9 mouse cellular contexts compared by ENCODE assay signal in genomic region chr12:50544855-50545609, GRCm38 (mm10).
A peak's percentile ranks its signal among the peaks of the same experiment; 100 is the strongest.
DNase-seq lines count a peak whose midpoint lies in the region; ATAC-seq and TF ChIP-seq lines count a peak whose summit lies in the region.
"Had no signal": no experiment of that assay in that cellular context is flagged by ENCODE, and none has a peak within 500 bp of the region (broad histone marks: within the 10 kb centered on the region; RNA-seq: fewer than 3 reads in every experiment).

No protein-coding gene starts in this region.

- TF ChIP-seq CTCF in forebrain, postnatal 0 days (IDR thresholded peaks at IDR 0.05; ENCODE audit: low read depth), result no peak
- no peak for TF ChIP-seq CTCF in lung, embryonic 14.5 days (IDR thresholded peaks at IDR 0.05; ENCODE audit: low read depth)

- H3K27ac ChIP-seq in kidney, embryonic 14.5 days (ENCODE audit: low read depth, low read length), result no peak overlapping the region
- H3K27ac ChIP-seq in forebrain, postnatal 0 days (ENCODE audit: low read depth, low read length), result no peak overlapping the region
- peak overlapping the region; percentile 33; the same call in 1 of the 2 replicates for H3K27ac ChIP-seq in lung, embryonic 14.5 days (ENCODE audit: low read depth)

- no peaks in the 10 kb centered on the region for H3K9me3 ChIP-seq in kidney, embryonic 14.5 days (ENCODE audit: control insufficient read depth, low read length)
- H3K9me3 ChIP-seq in forebrain, postnatal 0 days (ENCODE audit: low read length), result no peaks in the 10 kb centered on the region
- no peaks in the 10 kb centered on the region for H3K9me3 ChIP-seq in lung, embryonic 14.5 days (ENCODE audit: low read depth, low read length)

- no peaks in the 10 kb centered on the region for H3K36me3 ChIP-seq in kidney, embryonic 14.5 days (ENCODE audit: control insufficient read depth, insufficient read depth, low read length)
- no peaks in the 10 kb centered on the region for H3K36me3 ChIP-seq in forebrain, postnatal 0 days (ENCODE audit: insufficient read depth)
- no peaks in the 10 kb centered on the region for H3K36me3 ChIP-seq in lung, embryonic 14.5 days (ENCODE audit: insufficient read depth)

- no peaks in the 10 kb centered on the region for H3K27me3 ChIP-seq in kidney, embryonic 14.5 days (ENCODE audit: control insufficient read depth, insufficient read depth, low read length)
- H3K27me3 ChIP-seq in forebrain, postnatal 0 days (ENCODE audit: insufficient read depth, low read length), result no peaks in the 10 kb centered on the region
- H3K27me3 ChIP-seq in lung, embryonic 14.5 days (ENCODE audit: insufficient read depth, low read length), result no peaks in the 10 kb centered on the region

- no peak overlapping the region for H3K9ac ChIP-seq in kidney, embryonic 14.5 days (ENCODE audit: low read depth, low read length)
- H3K9ac ChIP-seq in forebrain, postnatal 0 days, result no peak overlapping the region
- no peak overlapping the region for H3K9ac ChIP-seq in lung, embryonic 14.5 days

- WGBS in kidney, embryonic 14.5 days, result 56% methylated on average over 8 of the region's 8 CpGs
- 15% methylated on average over 8 of the region's 8 CpGs for WGBS in forebrain, postnatal 0 days
- WGBS in lung, embryonic 14.5 days, result 34% methylated on average over 8 of the region's 8 CpGs

- H3K4me1 ChIP-seq in kidney, embryonic 14.5 days (ENCODE audit: control insufficient read depth, insufficient read depth, low read length), result no peaks in the 10 kb centered on the region
- peaks cover 18% of the 10 kb centered on the region for H3K4me1 ChIP-seq in forebrain, postnatal 0 days (ENCODE audit: insufficient read depth)
- H3K4me1 ChIP-seq in lung, embryonic 14.5 days (ENCODE audit: insufficient read depth), result peaks cover 5% of the 10 kb centered on the region; the same call in 1 of the 2 replicates

- peak; percentile 28 for DNase-seq in kidney, adult 11 months
- DNase-seq in adrenal gland, adult 2 months, result peak; percentile 83
- no peak for DNase-seq in forebrain, postnatal 0 days
- peak; percentile 55 for DNase-seq in lung, embryonic 14.5 days
- no peak for DNase-seq in cerebellum, adult 9-10 months
- DNase-seq in frontal cortex, postnatal 10 days (ENCODE audit: low spot score in 2 of 2), result no peak

- H3K4me3 ChIP-seq in kidney, embryonic 14.5 days (ENCODE audit: low read length), result no peak overlapping the region
- H3K4me3 ChIP-seq in forebrain, postnatal 0 days (ENCODE audit: low read depth, low read length), result no peak overlapping the region
- no peak overlapping the region for H3K4me3 ChIP-seq in lung, embryonic 14.5 days (ENCODE audit: low read depth, low read length)
- H3K4me3 ChIP-seq: erythroblast, embryonic 14.5 days had no signal

- H3K4me2 ChIP-seq in kidney, embryonic 14.5 days (replicated peaks; ENCODE audit: low read depth, low read length), result no peak overlapping the region
- no peak overlapping the region for H3K4me2 ChIP-seq in forebrain, postnatal 0 days (ENCODE audit: low read depth)
- no peak overlapping the region for H3K4me2 ChIP-seq in lung, embryonic 14.5 days

- no peak for ATAC-seq in kidney, embryonic 14.5 days (ENCODE audit: low FRiP score, low TSS enrichment)
- ATAC-seq in forebrain, postnatal 0 days, result peak; percentile 40; the same call in 1 of the 2 replicates
- ATAC-seq in lung, embryonic 14.5 days (ENCODE audit: insufficient read depth), result peak; percentile 66; the same call in 1 of the 2 replicates
- ATAC-seq in megakaryocyte, adult 5-6 weeks (ENCODE audit: poor library complexity, severe bottlenecking), result no peak

Comparison
In these comparisons a context has a peak if more than half of its experiments do, and no peak if none do; other contexts are left out.
1. DNase-seq: peak in kidney, adult 11 months (single experiment), adrenal gland, adult 2 months (single experiment) and lung, embryonic 14.5 days (single experiment); none in forebrain, postnatal 0 days (single experiment), cerebellum, adult 9-10 months (single experiment) and frontal cortex, postnatal 10 days (0 of 2).
2. ATAC-seq: peak in forebrain, postnatal 0 days (single experiment) and lung, embryonic 14.5 days (single experiment); none in kidney, embryonic 14.5 days (single experiment) and megakaryocyte, adult 5-6 weeks (single experiment).